Mouse (Mus musculus) heart, postnatal 10 days (tissue): Measurements from ENCODE around the gene Atox1. TPM values are rescaled to one million over a fixed set of nuclear protein-coding genes. Genes with fewer than 3 reads are reported as not detected.
A peak's percentile ranks its signal among the peaks of the same experiment; 100 is the strongest.

Source experiments
- DNase-seq, 2 experiments: peaks; one replicate each; pipeline ENCODE4 v3.0.0; 2021
- intact Hi-C: fragments of 180-260 bp; cut with DNase I; formaldehyde crosslinking; loops from one replicate; pipeline ENCODE4 v1.15.1; 2025
- total RNA-seq, 2 experiments: library from RNA; stranded (reverse); gene quantifications; 2 replicates each; pipeline ENCODE4 v1.2.3; 2021

Gene Atox1
- total RNA-seq, 2 experiments from 2014 or later, result 168 to 169 TPM

GRCm38 (mm10) chr11:55455166-55455565 lies 5.9 kb downstream of the Atox1 start:
- no peak for DNase-seq
- intact Hi-C loops, result no loop called here

GRCm38 (mm10) chr11:55453640-55454039 lies 7.4 kb downstream of the Atox1 start:
- intact Hi-C loops, result no loop called here
- peak; percentile 33 to 47 for DNase-seq

- intact Hi-C loops, result no loop called here
- no peak for DNase-seq
Measured at GRCm38 (mm10) chr11:55450311-55450710, 10.7 kb downstream of the Atox1 start.

GRCm38 (mm10) chr11:55449531-55449930 lies 11.5 kb downstream of the Atox1 start:
- no peak for DNase-seq
- intact Hi-C loops, result no loop called here

- DNase-seq, result peak; percentile 92 to 94
- intact Hi-C loops, result loop anchor here (1.0 kb wide), 2 partner anchors 57 to 242 kb away; partner anchors contain the start of gene Slc36a1
Measured at GRCm38 (mm10) chr11:55446579-55446978, 14.5 kb downstream of the Atox1 start.

GRCm38 (mm10) chr11:55444772-55445171 lies 16.3 kb downstream of the Atox1 start:
- intact Hi-C loops, result loop anchor here (2.0 kb wide), 2 partner anchors 16 to 26 kb away; no protein-coding TSS in a partner anchor
- DNase-seq, result peak; percentile 83 to 86

- DNase-seq, result no peak
- intact Hi-C loops, result no loop called here
Measured at GRCm38 (mm10) chr11:55439718-55440117, 21.3 kb downstream of the Atox1 start.

GRCm38 (mm10) chr11:55438031-55438430 lies 23.0 kb downstream of the Atox1 start:
- no peak for DNase-seq

GRCm38 (mm10) chr11:55436089-55436488 lies 24.9 kb downstream of the Atox1 start:
- no peak for DNase-seq
- intact Hi-C loops, result no loop called here

More at GRCm38 (mm10) chr11:55438031-55438430, 23.0 kb downstream of the Atox1 start:
- intact Hi-C loops, result no loop called here

- peak; percentile 51 to 53 for DNase-seq
- intact Hi-C loops, result no loop called here
Measured at GRCm38 (mm10) chr11:55432981-55433380, 28.1 kb downstream of the Atox1 start.

GRCm38 (mm10) chr11:55429973-55430372 lies 31.1 kb downstream of the Atox1 start:
- DNase-seq, result no peak
- intact Hi-C loops, result loop anchor here (2.0 kb wide), 1 partner anchor 15 kb away; no protein-coding TSS in a partner anchor

- intact Hi-C loops, result loop anchor here (2.0 kb wide), 1 partner anchor 16 kb away; no protein-coding TSS in a partner anchor
Measured at GRCm38 (mm10) chr11:55428186-55429012, 32.6 kb downstream of the Atox1 start.

GRCm38 (mm10) chr11:55424746-55425360 lies 36.2 kb downstream of the Atox1 start:
- intact Hi-C loops, result no loop called here
- DNase-seq, result no peak

More at GRCm38 (mm10) chr11:55428186-55429012, 32.6 kb downstream of the Atox1 start:
- peak; percentile 93 for DNase-seq

GRCm38 (mm10) chr11:55423756-55424155 lies 37.3 kb downstream of the Atox1 start:
- intact Hi-C loops, result no loop called here
- DNase-seq, result peak; percentile 48 to 61

GRCm38 (mm10) chr11:55422978-55423377 lies 38.1 kb downstream of the Atox1 start, which contains the start of gene Sparc:
TSS of gene Sparc (minus strand) at chr11:55423183.
- intact Hi-C loops, result no loop called here
- DNase-seq, result no peak

GRCm38 (mm10) chr11:55419678-55420307 lies 41.2 kb downstream of the Atox1 start:
- DNase-seq, result peak; percentile 83 to 86
- intact Hi-C loops, result loop anchor here (2.0 kb wide), 2 partner anchors 25 to 29 kb away; no protein-coding TSS in a partner anchor

- peak; percentile 74 to 83 for DNase-seq
- intact Hi-C loops, result loop anchor here (2.0 kb wide), 2 partner anchors 26 to 28 kb away; no protein-coding TSS in a partner anchor
Measured at GRCm38 (mm10) chr11:55419296-55419677, 41.8 kb downstream of the Atox1 start.

GRCm38 (mm10) chr11:55418704-55419061 lies 42.4 kb downstream of the Atox1 start:
- intact Hi-C loops, result loop anchor here (2.0 kb wide), 2 partner anchors 26 to 28 kb away; no protein-coding TSS in a partner anchor
- peak in 1 of 2 experiments; percentile 44 for DNase-seq

GRCm38 (mm10) chr11:55417898-55418703 lies 42.9 kb downstream of the Atox1 start:
- DNase-seq, result peak; percentile 81
- intact Hi-C loops, result loop anchor here (2.0 kb wide), 2 partner anchors 27 kb away; no protein-coding TSS in a partner anchor
